Mouse (Mus musculus): ENCODE data around the gene Pex1.

DNA sequence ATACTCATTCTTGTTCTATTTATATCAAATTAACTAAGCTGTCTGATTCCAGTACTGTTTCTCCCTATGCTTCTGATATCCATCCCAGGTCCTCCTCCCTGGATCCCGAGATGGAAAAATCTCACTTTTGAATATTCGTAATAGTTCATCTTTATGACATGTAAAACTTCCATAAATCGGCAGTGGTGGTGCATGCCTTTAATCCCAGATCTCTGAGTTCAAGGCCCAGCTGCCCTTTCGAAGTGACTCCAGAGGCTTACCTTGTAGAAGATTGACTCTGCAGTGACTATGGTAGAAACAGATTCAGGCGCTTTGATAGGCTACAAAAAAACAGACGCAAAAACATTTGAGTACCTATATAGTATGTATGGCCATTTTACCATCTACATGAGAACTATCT lies 48.8 kb downstream of the Pex1 start:
- no peak for TF ChIP-seq POLR2A (IDR thresholded peaks at IDR 0.05; ENCODE audit: insufficient read length, low read depth)
- TF ChIP-seq POLR2AphosphoS2 (IDR thresholded peaks at IDR 0.05; ENCODE audit: insufficient read length, low read depth), result no peak
- no peak for TF ChIP-seq E2F4 (IDR thresholded peaks at IDR 0.05; ENCODE audit: insufficient read depth)
- no peak for TF ChIP-seq MAX (IDR thresholded peaks at IDR 0.05; ENCODE audit: low read depth)
